36 mouse cellular contexts compared by ENCODE assay signal in the genomic region with DNA sequence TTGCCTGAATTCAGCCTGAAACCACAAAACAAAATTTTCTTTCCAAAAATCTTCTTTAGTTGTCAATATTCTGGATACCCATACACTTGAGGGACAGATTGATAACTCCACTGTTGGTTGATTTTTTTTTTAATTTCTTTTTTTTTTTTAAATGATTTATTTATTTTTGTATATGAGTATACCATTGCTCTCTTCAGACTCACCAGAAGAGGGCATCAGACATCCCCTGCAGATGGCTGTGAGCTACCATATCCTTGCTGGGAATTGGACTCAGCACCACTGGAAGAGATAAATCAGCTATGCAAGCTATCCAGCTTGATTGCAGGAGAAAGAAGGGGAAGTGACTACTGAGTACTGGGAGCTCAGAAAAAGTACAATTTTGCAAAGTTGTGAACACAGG. TPM values are rescaled to one million over a fixed set of nuclear protein-coding genes. Genes with fewer than 3 reads are reported as not detected.
"Had no signal": no experiment of that assay in that cellular context is flagged by ENCODE, and none has a peak within 500 bp of the region (broad histone marks: within the 10 kb centered on the region; RNA-seq: fewer than 3 reads in every experiment).

No protein-coding gene starts in this region.

RNA-seq across cellular contexts. Expression of gene Gm14139, which starts 0.5 kb away (rescaled TPM):
- total RNA-seq: gastrocnemius, postnatal 36 days; heart, adult 2 months; heart, postnatal 14 days; heart, postnatal 36 days; hematopoietic stem cell, adult 5-6 weeks; hindbrain, postnatal 0 days; layer of hippocampus, adult 18-20 months; layer of hippocampus, adult 8-10 months; layer of hippocampus, postnatal 14 days; layer of hippocampus, postnatal 36 days; left cerebral cortex, adult 18-20 months; left cerebral cortex, postnatal 10 days; left cerebral cortex, postnatal 25 days; left cerebral cortex, postnatal 4 days; liver, adult 2 months had no signal
- polyA plus RNA-seq: gonadal fat pad, adult 2 months; heart, adult 2 months; heart, embryonic 11.5 days; heart, embryonic 15.5 days; heart, postnatal 0 days; hindbrain, embryonic 11.5 days; hindbrain, embryonic 13.5 days; hindbrain, embryonic 15.5 days; hindbrain, postnatal 0 days; intestine, embryonic 14.5 days; intestine, embryonic 16.5 days; kidney, adult 2 months; kidney, embryonic 15.5 days; kidney, postnatal 0 days; large intestine, adult 2 months; limb, embryonic 11.5 days; limb, embryonic 13.5 days; limb, embryonic 15.5 days; liver, adult 2 months; liver, embryonic 16.5 days had no signal

RNA-seq across cellular contexts. Expression of gene Gm10770, which starts 1.6 kb away (rescaled TPM):
- total RNA-seq: gastrocnemius, postnatal 36 days; heart, adult 2 months; heart, postnatal 14 days; heart, postnatal 36 days; hematopoietic stem cell, adult 5-6 weeks; hindbrain, postnatal 0 days; layer of hippocampus, adult 18-20 months; layer of hippocampus, adult 8-10 months; layer of hippocampus, postnatal 14 days; layer of hippocampus, postnatal 36 days; left cerebral cortex, adult 18-20 months; left cerebral cortex, adult 8-10 months; left cerebral cortex, postnatal 10 days; left cerebral cortex, postnatal 25 days; left cerebral cortex, postnatal 4 days; liver, adult 2 months had no signal
- polyA plus RNA-seq: gonadal fat pad, adult 2 months; heart, adult 2 months; heart, embryonic 11.5 days; heart, embryonic 13.5 days; heart, embryonic 15.5 days; heart, postnatal 0 days; hindbrain, embryonic 11.5 days; hindbrain, embryonic 13.5 days; hindbrain, embryonic 15.5 days; hindbrain, postnatal 0 days; intestine, embryonic 14.5 days; intestine, embryonic 16.5 days; kidney, adult 2 months; kidney, embryonic 15.5 days; kidney, postnatal 0 days; large intestine, adult 2 months; limb, embryonic 11.5 days; limb, embryonic 13.5 days; limb, embryonic 15.5 days; liver, adult 2 months; liver, embryonic 12.5 days; liver, embryonic 14.5 days; liver, embryonic 16.5 days had no signal
